Mouse (Mus musculus): ENCODE measurements around the gene Cacna2d4. TPM values are rescaled to one million over a fixed set of nuclear protein-coding genes. Genes with fewer than 3 reads are reported as not detected.

Gene Cacna2d4
- polyA plus RNA-seq, 1 experiment = 0.58 TPM

DNA sequence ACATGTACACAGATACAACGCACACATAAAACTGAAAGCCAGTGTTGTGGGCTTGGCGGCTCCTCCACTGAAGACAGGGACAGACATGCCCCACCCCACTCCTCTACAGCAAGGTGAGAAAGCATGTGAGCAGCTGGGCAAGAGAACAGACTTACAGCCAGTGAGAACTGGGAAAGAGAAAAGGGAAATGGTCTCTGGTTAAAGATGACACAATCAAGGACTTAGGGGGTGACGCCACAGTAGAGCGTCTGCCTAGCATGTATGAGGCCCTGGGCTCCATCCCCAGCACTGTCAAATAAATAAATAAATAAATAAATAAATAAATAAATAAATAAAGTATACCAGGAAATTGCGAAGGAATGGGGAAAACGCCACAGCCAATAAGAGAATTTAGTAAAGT, 67.0 kb downstream of the Cacna2d4 start:
- H3K27me3 ChIP-seq (ENCODE audit: control insufficient read depth, insufficient read depth, low read length, poor library complexity, severe bottlenecking) = no peaks in the 10 kb centered on the region
- no peak for TF ChIP-seq EP300 (IDR thresholded peaks at IDR 0.05; ENCODE audit: insufficient read depth, low read depth, low read length)
- TF ChIP-seq CTCF (IDR thresholded peaks at IDR 0.05; ENCODE audit: low read depth, low read length) = no peak
- TF ChIP-seq POLR2A (IDR thresholded peaks at IDR 0.05; ENCODE audit: insufficient read depth, low read length) = no peak
- no peak overlapping the region for H3K27ac ChIP-seq (ENCODE audit: insufficient read depth, low read length)

GRCm38 (mm10) chr6:119307867-119308413, 71.6 kb downstream of the Cacna2d4 start:
- Histone ChIP-seq H3K4me3 (ENCODE audit: low read depth, low read length) (no peak overlapping the region), H3K9me3 (replicated peaks; ENCODE audit: control insufficient read depth, insufficient read depth, low read length, poor library complexity, severe bottlenecking) (no peaks in the 10 kb centered on the region), H3K27ac (ENCODE audit: insufficient read depth, low read length) (no peak overlapping the region), H3K36me3 (ENCODE audit: control insufficient read depth, insufficient read depth, low read length, poor library complexity, severe bottlenecking) (no peaks in the 10 kb centered on the region), H3K27me3 (ENCODE audit: control insufficient read depth, insufficient read depth, low read length, poor library complexity, severe bottlenecking) (no peaks in the 10 kb centered on the region), H3K4me1 (ENCODE audit: control insufficient read depth, insufficient read depth, low read length) (no peaks in the 10 kb centered on the region), H3K9ac (ENCODE audit: low read depth, poor library complexity, severe bottlenecking) (no peak overlapping the region)
- no peak for TF ChIP-seq POLR2A (IDR thresholded peaks at IDR 0.05; ENCODE audit: insufficient read depth, low read length)

More for the DNA sequence above, 67.0 kb downstream of the Cacna2d4 start:
- H3K9ac ChIP-seq (ENCODE audit: low read depth, poor library complexity, severe bottlenecking) = no peak overlapping the region
- no peaks in the 10 kb centered on the region for H3K9me3 ChIP-seq (replicated peaks; ENCODE audit: control insufficient read depth, insufficient read depth, low read length, poor library complexity, severe bottlenecking)
- no peaks in the 10 kb centered on the region for H3K36me3 ChIP-seq (ENCODE audit: control insufficient read depth, insufficient read depth, low read length, poor library complexity, severe bottlenecking)
- no peak overlapping the region for H3K4me3 ChIP-seq (ENCODE audit: low read depth, low read length)
- H3K4me1 ChIP-seq (ENCODE audit: control insufficient read depth, insufficient read depth, low read length) = no peaks in the 10 kb centered on the region

- TF ChIP-seq CTCF (IDR thresholded peaks at IDR 0.05; ENCODE audit: low read depth, low read length) = no peak
- no peak for TF ChIP-seq POLR2A (IDR thresholded peaks at IDR 0.05; ENCODE audit: insufficient read depth, low read length)
- TF ChIP-seq EP300 (IDR thresholded peaks at IDR 0.05; ENCODE audit: insufficient read depth, low read depth, low read length) = no peak
- Histone ChIP-seq H3K9ac (ENCODE audit: low read depth, poor library complexity, severe bottlenecking) (no peak overlapping the region), H3K4me1 (ENCODE audit: control insufficient read depth, insufficient read depth, low read length) (no peaks in the 10 kb centered on the region), H3K27ac (ENCODE audit: insufficient read depth, low read length) (no peak overlapping the region), H3K27me3 (ENCODE audit: control insufficient read depth, insufficient read depth, low read length, poor library complexity, severe bottlenecking) (no peaks in the 10 kb centered on the region), H3K9me3 (replicated peaks; ENCODE audit: control insufficient read depth, insufficient read depth, low read length, poor library complexity, severe bottlenecking) (no peaks in the 10 kb centered on the region), H3K4me3 (ENCODE audit: low read depth, low read length) (no peak overlapping the region), H3K36me3 (ENCODE audit: control insufficient read depth, insufficient read depth, low read length, poor library complexity, severe bottlenecking) (no peaks in the 10 kb centered on the region)
These were observed 73.8 kb downstream of the Cacna2d4 start for GRCm38 (mm10) chr6:119310176-119310575.

- Histone ChIP-seq H3K27me3 (ENCODE audit: control insufficient read depth, insufficient read depth, low read length, poor library complexity, severe bottlenecking) (no peaks in the 10 kb centered on the region), H3K9ac (ENCODE audit: low read depth, poor library complexity, severe bottlenecking) (no peak overlapping the region), H3K9me3 (replicated peaks; ENCODE audit: control insufficient read depth, insufficient read depth, low read length, poor library complexity, severe bottlenecking) (no peaks in the 10 kb centered on the region), H3K27ac (ENCODE audit: insufficient read depth, low read length) (no peak overlapping the region), H3K36me3 (ENCODE audit: control insufficient read depth, insufficient read depth, low read length, poor library complexity, severe bottlenecking) (no peaks in the 10 kb centered on the region), H3K4me1 (ENCODE audit: control insufficient read depth, insufficient read depth, low read length) (no peaks in the 10 kb centered on the region), H3K4me3 (ENCODE audit: low read depth, low read length) (no peak overlapping the region)
- TF ChIP-seq POLR2A (IDR thresholded peaks at IDR 0.05; ENCODE audit: insufficient read depth, low read length) (no peak), CTCF (IDR thresholded peaks at IDR 0.05; ENCODE audit: low read depth, low read length) (no peak), EP300 (IDR thresholded peaks at IDR 0.05; ENCODE audit: insufficient read depth, low read depth, low read length) (no peak)
These were observed 76.1 kb downstream of the Cacna2d4 start for GRCm38 (mm10) chr6:119312381-119312780.

GRCm38 (mm10) chr6:119313096-119313495, 76.8 kb downstream of the Cacna2d4 start:
- TF ChIP-seq EP300 (IDR thresholded peaks at IDR 0.05; ENCODE audit: insufficient read depth, low read depth, low read length) (no peak), CTCF (IDR thresholded peaks at IDR 0.05; ENCODE audit: low read depth, low read length) (no peak), POLR2A (IDR thresholded peaks at IDR 0.05; ENCODE audit: insufficient read depth, low read length) (no peak)
- Histone ChIP-seq H3K27ac (ENCODE audit: insufficient read depth, low read length) (no peak overlapping the region), H3K27me3 (ENCODE audit: control insufficient read depth, insufficient read depth, low read length, poor library complexity, severe bottlenecking) (no peaks in the 10 kb centered on the region), H3K4me3 (ENCODE audit: low read depth, low read length) (no peak overlapping the region), H3K9ac (ENCODE audit: low read depth, poor library complexity, severe bottlenecking) (no peak overlapping the region), H3K36me3 (ENCODE audit: control insufficient read depth, insufficient read depth, low read length, poor library complexity, severe bottlenecking) (no peaks in the 10 kb centered on the region), H3K4me1 (ENCODE audit: control insufficient read depth, insufficient read depth, low read length) (no peaks in the 10 kb centered on the region), H3K9me3 (replicated peaks; ENCODE audit: control insufficient read depth, insufficient read depth, low read length, poor library complexity, severe bottlenecking) (no peaks in the 10 kb centered on the region)

- no peak overlapping the region for H3K9ac ChIP-seq (ENCODE audit: low read depth, poor library complexity, severe bottlenecking)
- no peak overlapping the region for H3K4me3 ChIP-seq (ENCODE audit: low read depth, low read length)
- H3K4me1 ChIP-seq (ENCODE audit: control insufficient read depth, insufficient read depth, low read length) = no peaks in the 10 kb centered on the region
- no peak overlapping the region for H3K27ac ChIP-seq (ENCODE audit: insufficient read depth, low read length)
- H3K27me3 ChIP-seq (ENCODE audit: control insufficient read depth, insufficient read depth, low read length, poor library complexity, severe bottlenecking) = no peaks in the 10 kb centered on the region
- H3K9me3 ChIP-seq (replicated peaks; ENCODE audit: control insufficient read depth, insufficient read depth, low read length, poor library complexity, severe bottlenecking) = no peaks in the 10 kb centered on the region
- TF ChIP-seq CTCF (IDR thresholded peaks at IDR 0.05; ENCODE audit: low read depth, low read length) (no peak), EP300 (IDR thresholded peaks at IDR 0.05; ENCODE audit: insufficient read depth, low read depth, low read length) (no peak), POLR2A (IDR thresholded peaks at IDR 0.05; ENCODE audit: insufficient read depth, low read length) (no peak)
- H3K36me3 ChIP-seq (ENCODE audit: control insufficient read depth, insufficient read depth, low read length, poor library complexity, severe bottlenecking) = no peaks in the 10 kb centered on the region
These were observed 77.5 kb downstream of the Cacna2d4 start for GRCm38 (mm10) chr6:119313588-119314375.
